Mouse (Mus musculus): ENCODE measurements at regions not wholly inside any gene's neighbourhood (a gene's known extent, or its start where the extent isn't known, plus 50 kb on each side); places are given as distances from the start of the nearest gene placed in this dataset.

DNA sequence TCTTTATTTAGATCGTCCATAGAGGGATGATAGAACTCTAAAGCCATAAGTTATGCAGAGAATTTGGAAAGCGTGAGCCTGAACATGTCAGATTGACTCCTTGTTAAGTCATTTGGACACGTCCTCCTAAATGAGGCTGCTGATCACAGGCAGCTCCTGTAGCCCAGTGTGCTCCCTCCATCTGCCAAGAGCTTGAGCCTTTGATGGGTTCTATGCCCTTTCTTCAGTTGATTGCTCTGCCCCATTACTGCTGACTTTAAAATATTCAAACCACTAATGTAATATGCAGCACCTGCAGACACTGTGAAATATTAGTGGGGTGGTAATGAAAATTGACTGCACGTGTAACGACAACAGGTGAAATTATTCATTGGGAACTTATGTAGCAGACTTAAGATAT is 874.6 kb upstream of the Lcorl start:
- Histone ChIP-seq H3K36me3 (ENCODE audit: control insufficient read depth, insufficient read depth, low read length) (no peaks in the 10 kb centered on the region), H3K27ac (ENCODE audit: insufficient read depth, low read depth, low read length) (no peak overlapping the region), H3K4me1 (ENCODE audit: control insufficient read depth, insufficient read depth, insufficient read length, low read length) (no peaks in the 10 kb centered on the region), H3K4me3 (ENCODE audit: low read depth, low read length) (no peak overlapping the region), H3K27me3 (ENCODE audit: control insufficient read depth, insufficient read depth, low read length) (no peaks in the 10 kb centered on the region)
- WGBS, result 82% methylated on average over 5 of the region's 5 CpGs
- TF ChIP-seq POLR2A (IDR thresholded peaks at IDR 0.05; ENCODE audit: low read depth, low read length) (no peak), CTCF (IDR thresholded peaks at IDR 0.05; ENCODE audit: extremely low read depth, insufficient read length, insufficient replicate concordance, low read depth, low read length) (no peak)

DNA sequence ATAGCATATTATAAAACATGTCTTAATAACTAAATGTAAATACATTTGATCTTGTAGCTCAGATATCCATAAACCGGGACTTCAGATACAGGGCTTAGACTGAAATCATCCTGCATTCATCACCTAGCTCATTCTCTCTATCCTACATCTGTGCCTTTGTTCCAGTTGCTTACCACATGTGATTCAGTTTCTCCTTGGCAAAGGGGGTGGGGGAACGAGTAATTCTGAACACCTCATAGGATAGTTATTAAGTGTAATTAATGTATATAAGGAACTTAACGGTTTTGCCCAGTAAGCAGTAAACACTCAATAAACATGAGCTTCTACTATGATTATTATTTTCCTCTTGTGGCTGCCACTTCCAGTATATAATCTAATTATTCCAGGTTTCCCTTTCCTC is 873.9 kb upstream of the Lcorl start:
- Histone ChIP-seq H3K27me3 (ENCODE audit: control insufficient read depth, insufficient read depth, low read length) (no peaks in the 10 kb centered on the region), H3K4me3 (ENCODE audit: low read depth, low read length) (no peak overlapping the region), H3K27ac (ENCODE audit: insufficient read depth, low read depth, low read length) (no peak overlapping the region), H3K36me3 (ENCODE audit: control insufficient read depth, insufficient read depth, low read length) (no peaks in the 10 kb centered on the region), H3K4me1 (ENCODE audit: control insufficient read depth, insufficient read depth, insufficient read length, low read length) (no peaks in the 10 kb centered on the region)
- TF ChIP-seq CTCF (IDR thresholded peaks at IDR 0.05; ENCODE audit: extremely low read depth, insufficient read length, insufficient replicate concordance, low read depth, low read length) (no peak), POLR2A (IDR thresholded peaks at IDR 0.05; ENCODE audit: low read depth, low read length) (no peak)
- WGBS, result 77% methylated on average over 3 of the region's 3 CpGs

DNA sequence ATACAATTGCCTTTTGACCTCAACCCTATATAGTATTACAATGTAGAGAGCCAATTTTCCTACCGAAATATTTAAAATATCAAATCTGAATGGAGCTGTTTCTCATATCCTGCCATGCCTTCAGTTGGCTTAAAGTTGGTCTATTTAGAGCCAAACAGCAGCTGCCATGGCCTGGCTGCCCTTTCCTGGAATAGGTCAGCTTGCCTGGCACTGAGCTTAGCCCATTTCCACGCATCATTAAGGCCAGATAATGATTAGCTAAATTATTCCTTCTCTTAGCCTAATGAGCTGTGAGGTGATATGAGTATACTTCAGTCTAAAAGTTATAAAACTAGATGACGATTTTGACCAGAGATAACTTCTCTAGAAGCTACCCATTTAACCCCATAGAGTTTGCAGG is 852.2 kb upstream of the Lcorl start:
- no peak for TF ChIP-seq CTCF (IDR thresholded peaks at IDR 0.05; ENCODE audit: extremely low read depth, insufficient read length, insufficient replicate concordance, low read depth, low read length)
- TF ChIP-seq POLR2A (IDR thresholded peaks at IDR 0.05; ENCODE audit: low read depth, low read length), result no peak
- H3K27me3 ChIP-seq (ENCODE audit: control insufficient read depth, insufficient read depth, low read length), result no peaks in the 10 kb centered on the region

DNA sequence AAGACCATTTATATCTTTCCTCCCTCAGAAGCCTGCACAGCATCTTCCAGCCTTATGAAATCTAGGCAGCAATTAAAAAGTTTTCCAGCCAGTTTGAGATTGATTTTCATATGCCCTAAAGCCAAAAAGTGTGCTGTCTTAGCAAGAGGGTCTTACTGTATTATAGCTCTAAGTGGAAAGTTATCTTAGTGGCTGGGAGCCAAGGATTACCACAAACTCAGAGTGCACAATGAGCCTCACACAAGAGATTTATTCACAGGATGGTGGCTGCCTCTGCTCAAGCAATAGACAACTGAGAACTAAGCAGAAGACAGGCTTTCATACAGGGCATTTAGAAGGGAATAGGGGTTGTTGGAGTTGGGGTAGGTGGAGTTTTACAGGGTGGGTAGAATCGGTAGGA is 850.4 kb upstream of the Lcorl start:
- Histone ChIP-seq H3K36me3 (ENCODE audit: control insufficient read depth, insufficient read depth, low read length) (no peaks in the 10 kb centered on the region), H3K4me3 (ENCODE audit: low read depth, low read length) (no peak overlapping the region), H3K4me1 (ENCODE audit: control insufficient read depth, insufficient read depth, insufficient read length, low read length) (no peaks in the 10 kb centered on the region), H3K27ac (ENCODE audit: insufficient read depth, low read depth, low read length) (no peak overlapping the region), H3K27me3 (ENCODE audit: control insufficient read depth, insufficient read depth, low read length) (no peaks in the 10 kb centered on the region)
- TF ChIP-seq CTCF (IDR thresholded peaks at IDR 0.05; ENCODE audit: extremely low read depth, insufficient read length, insufficient replicate concordance, low read depth, low read length) (no peak), POLR2A (IDR thresholded peaks at IDR 0.05; ENCODE audit: low read depth, low read length) (no peak)
- WGBS, result 88% methylated on average over 1 of the region's 1 CpGs

More for the DNA sequence above, 852.2 kb upstream of the Lcorl start:
- no peak overlapping the region for H3K4me3 ChIP-seq (ENCODE audit: low read depth, low read length)
- no peaks in the 10 kb centered on the region for H3K36me3 ChIP-seq (ENCODE audit: control insufficient read depth, insufficient read depth, low read length)
- 57% methylated on average over 3 of the region's 3 CpGs for WGBS
- H3K4me1 ChIP-seq (ENCODE audit: control insufficient read depth, insufficient read depth, insufficient read length, low read length), result no peaks in the 10 kb centered on the region
- no peak overlapping the region for H3K27ac ChIP-seq (ENCODE audit: insufficient read depth, low read depth, low read length)

DNA sequence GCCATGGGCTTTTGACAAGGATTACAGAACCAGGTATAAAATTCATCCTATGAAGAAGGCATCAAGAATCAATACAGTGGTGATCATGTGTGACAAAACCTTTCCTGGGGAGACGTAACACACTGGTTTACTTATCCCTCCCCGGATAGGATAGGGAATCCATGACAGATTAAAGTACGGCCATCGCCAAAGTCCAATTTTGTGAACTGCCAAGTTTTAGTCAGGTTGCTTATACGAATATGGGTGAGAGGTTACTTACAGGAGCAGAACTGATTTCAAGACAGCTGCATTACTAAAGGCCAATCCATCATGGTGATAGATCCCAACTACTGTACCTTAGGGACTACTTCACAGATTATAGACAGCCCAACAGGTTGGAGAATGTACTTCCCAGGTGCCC is 849.6 kb upstream of the Lcorl start:
- Histone ChIP-seq H3K4me1 (ENCODE audit: control insufficient read depth, insufficient read depth, insufficient read length, low read length) (no peaks in the 10 kb centered on the region), H3K27ac (ENCODE audit: insufficient read depth, low read depth, low read length) (no peak overlapping the region), H3K27me3 (ENCODE audit: control insufficient read depth, insufficient read depth, low read length) (no peaks in the 10 kb centered on the region), H3K4me3 (ENCODE audit: low read depth, low read length) (no peak overlapping the region), H3K36me3 (ENCODE audit: control insufficient read depth, insufficient read depth, low read length) (no peaks in the 10 kb centered on the region)
- no peak for TF ChIP-seq POLR2A (IDR thresholded peaks at IDR 0.05; ENCODE audit: low read depth, low read length)
- TF ChIP-seq CTCF (IDR thresholded peaks at IDR 0.05; ENCODE audit: extremely low read depth, insufficient read length, insufficient replicate concordance, low read depth, low read length), result no peak
- 88% methylated on average over 5 of the region's 5 CpGs for WGBS

DNA sequence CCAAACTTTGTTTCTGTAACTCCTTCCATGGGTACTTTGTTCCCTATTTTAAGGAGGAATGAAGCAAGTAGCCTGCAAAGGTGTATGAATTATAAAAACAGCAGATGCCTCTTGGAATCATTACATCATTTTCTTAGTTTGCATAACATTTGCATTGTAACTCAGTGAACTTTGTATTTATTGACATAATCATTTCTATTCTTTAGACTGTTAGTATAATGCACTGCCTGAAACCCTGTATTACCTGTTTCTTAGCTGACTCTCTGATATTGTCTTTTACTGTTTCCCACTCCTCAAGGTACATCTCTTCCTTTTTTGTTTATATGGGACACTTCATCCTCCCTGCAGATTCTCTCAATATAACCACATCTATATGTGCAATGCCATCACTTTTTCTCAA is 820.6 kb upstream of the Lcorl start:
- TF ChIP-seq CTCF (IDR thresholded peaks at IDR 0.05; ENCODE audit: extremely low read depth, insufficient read length, insufficient replicate concordance, low read depth, low read length) (no peak), POLR2A (IDR thresholded peaks at IDR 0.05; ENCODE audit: low read depth, low read length) (no peak)
- no peak overlapping the region for H3K27ac ChIP-seq (ENCODE audit: insufficient read depth, low read depth, low read length)
- no peaks in the 10 kb centered on the region for H3K4me1 ChIP-seq (ENCODE audit: control insufficient read depth, insufficient read depth, insufficient read length, low read length)
- no peak overlapping the region for H3K4me3 ChIP-seq (ENCODE audit: low read depth, low read length)
- H3K27me3 ChIP-seq (ENCODE audit: control insufficient read depth, insufficient read depth, low read length), result no peaks in the 10 kb centered on the region
- no peaks in the 10 kb centered on the region for H3K36me3 ChIP-seq (ENCODE audit: control insufficient read depth, insufficient read depth, low read length)

DNA sequence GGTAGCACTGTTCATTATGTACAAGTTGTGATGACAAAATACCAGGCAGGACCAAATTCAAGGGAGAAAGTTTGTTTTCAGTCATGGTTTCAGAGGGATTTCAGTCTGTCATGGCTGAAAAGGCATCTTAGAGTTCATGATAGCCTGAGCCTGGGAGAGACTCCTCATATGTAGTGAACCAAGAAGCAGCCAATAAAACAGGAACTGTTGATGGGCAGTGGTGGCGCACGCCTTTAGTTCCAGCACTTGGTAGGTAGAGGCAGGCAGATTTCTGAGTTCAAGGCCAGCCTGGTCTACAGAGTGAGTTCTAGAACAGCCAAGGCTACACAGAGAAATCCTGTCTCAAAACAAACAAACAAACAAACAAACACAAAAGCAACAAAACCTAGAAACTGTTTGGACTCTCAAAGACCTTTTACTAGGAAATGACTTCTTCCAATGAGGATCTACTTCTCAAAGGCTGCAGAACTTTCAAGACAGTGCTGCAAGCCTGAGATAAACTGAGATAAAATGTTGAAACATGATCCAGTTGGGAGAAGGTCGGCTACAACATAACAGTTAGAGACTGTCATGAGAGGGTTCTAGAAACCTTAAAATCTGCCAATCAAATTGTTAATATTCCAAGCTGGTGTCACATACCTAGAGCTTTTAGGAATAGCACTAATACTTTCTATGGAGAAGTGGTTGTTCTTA is 817.5 kb upstream of the Lcorl start:
- TF ChIP-seq POLR2A (IDR thresholded peaks at IDR 0.05; ENCODE audit: low read depth, low read length), result no peak
- TF ChIP-seq CTCF (IDR thresholded peaks at IDR 0.05; ENCODE audit: extremely low read depth, insufficient read length, insufficient replicate concordance, low read depth, low read length), result no peak
- Histone ChIP-seq H3K4me1 (ENCODE audit: control insufficient read depth, insufficient read depth, insufficient read length, low read length) (no peaks in the 10 kb centered on the region), H3K27ac (ENCODE audit: insufficient read depth, low read depth, low read length) (no peak overlapping the region), H3K36me3 (ENCODE audit: control insufficient read depth, insufficient read depth, low read length) (no peaks in the 10 kb centered on the region), H3K27me3 (ENCODE audit: control insufficient read depth, insufficient read depth, low read length) (no peaks in the 10 kb centered on the region), H3K4me3 (ENCODE audit: low read depth, low read length) (no peak overlapping the region)
- 83% methylated on average over 3 of the region's 3 CpGs for WGBS
